Mouse (Mus musculus) gastrocnemius, adult 8-10 months (tissue): ENCODE data around the gene Catsperg1. TPM values are rescaled to one million over a fixed set of nuclear protein-coding genes. Genes with fewer than 3 reads are reported as not detected.

Source experiments
- DNase-seq, 2 experiments: peaks; one replicate each; pipeline ENCODE4 v3.0.0; 2022; ENCODE audit warnings: low spot score in 2 of 2
- total RNA-seq, 4 experiments: library from RNA; stranded (reverse); gene quantifications; 2 replicates each; pipeline ENCODE4 v1.2.4; 2022

Catsperg1 gene
- total RNA-seq, 4 experiments from 2014 or later = 0.13 to 0.68 TPM; not detected in 2

- DNase-seq = no peak
Observed at GRCm38 (mm10) chr7:29170755-29171561, 42.9 kb downstream of the Catsperg1 start.

GRCm38 (mm10) chr7:29170066-29170754 is 43.6 kb downstream of the Catsperg1 start, which contains the start of the genes Ggn and Spred3:
TSS of gene Ggn (plus strand) at chr7:29170210.
TSS of gene Spred3 (minus strand) at chr7:29170411.
- peak; percentile 71 to 74 for DNase-seq

GRCm38 (mm10) chr7:29169231-29170065 is 44.4 kb downstream of the Catsperg1 start:
- peak; percentile 70 to 74 for DNase-seq

- DNase-seq = no peak
Observed at GRCm38 (mm10) chr7:29168791-29169230, 45.0 kb downstream of the Catsperg1 start.

- no peak for DNase-seq
Observed at GRCm38 (mm10) chr7:29168121-29168695, 45.6 kb downstream of the Catsperg1 start.

GRCm38 (mm10) chr7:29167656-29168055 is 46.2 kb downstream of the Catsperg1 start:
- no peak for DNase-seq

- DNase-seq = peak; percentile 29 to 64
Observed at GRCm38 (mm10) chr7:29162750-29163525, 50.9 kb downstream of the Catsperg1 start.

- no peak for DNase-seq
Observed at GRCm38 (mm10) chr7:29162294-29162693, 51.5 kb downstream of the Catsperg1 start.

GRCm38 (mm10) chr7:29158264-29158663 is 55.6 kb downstream of the Catsperg1 start:
- DNase-seq = no peak

GRCm38 (mm10) chr7:29155838-29156782 is 57.7 kb downstream of the Catsperg1 start, which contains the start of gene Fam98c:
TSS of gene Fam98c (minus strand) at chr7:29156234.
- DNase-seq = peak; percentile 72 to 80

- peak; percentile 85 to 87 for DNase-seq
Observed at GRCm38 (mm10) chr7:29155196-29155837, 58.5 kb downstream of the Catsperg1 start.

GRCm38 (mm10) chr7:29154018-29154720 is 59.7 kb downstream of the Catsperg1 start:
- DNase-seq = no peak

- no peak for DNase-seq
Observed at GRCm38 (mm10) chr7:29151486-29151885, 62.3 kb downstream of the Catsperg1 start.

- DNase-seq = no peak
Observed at GRCm38 (mm10) chr7:29148771-29149170, 65.1 kb downstream of the Catsperg1 start.

GRCm38 (mm10) chr7:29146625-29147367 is 67.0 kb downstream of the Catsperg1 start:
- no peak for DNase-seq

- no peak for DNase-seq
Observed at GRCm38 (mm10) chr7:29144006-29144405, 69.8 kb downstream of the Catsperg1 start.

- no peak for DNase-seq
Observed at GRCm38 (mm10) chr7:29141416-29141815, 72.4 kb downstream of the Catsperg1 start.
